ENCODE assay signal across 23 mouse cellular contexts in the genomic region with DNA sequence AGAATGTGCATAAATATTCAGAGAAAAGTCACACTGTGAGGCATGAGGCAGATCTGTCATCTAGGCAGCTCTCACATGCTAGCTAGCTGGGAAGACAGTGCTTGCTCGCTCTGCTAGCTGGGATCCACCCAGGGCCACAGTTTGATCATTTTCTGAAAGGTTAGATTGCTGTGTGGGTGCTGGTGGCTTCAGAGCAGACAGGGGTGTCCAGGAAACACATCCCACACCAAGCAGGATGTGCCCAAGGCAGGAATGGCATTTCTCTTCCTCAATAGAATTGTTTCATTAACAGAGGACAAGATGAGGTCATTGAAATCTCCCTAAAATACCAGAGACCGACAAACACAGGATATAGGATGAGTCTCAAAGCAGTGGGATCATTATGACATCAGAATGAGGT. TPM values are rescaled to one million over a fixed set of nuclear protein-coding genes. Genes with fewer than 3 reads are reported as not detected.
DNase-seq lines count a peak whose midpoint lies in the region; ATAC-seq and TF ChIP-seq lines count a peak whose summit lies in the region.
"Had no signal": no experiment of that assay in that cellular context is flagged by ENCODE, and none has a peak within 500 bp of the region (broad histone marks: within the 10 kb centered on the region; RNA-seq: fewer than 3 reads in every experiment).

No protein-coding gene starts in this region.

- peak overlapping the region; percentile 34; the same call in 1 of the 2 replicates for H3K27ac ChIP-seq in embryonic facial prominence, embryonic 13.5 days
- H3K27ac ChIP-seq in embryonic facial prominence, embryonic 10.5 days (replicated peaks): no peak overlapping the region
- no peak overlapping the region for H3K27ac ChIP-seq in lung, embryonic 14.5 days (ENCODE audit: low read depth)
- 0 out of 2 replicates have a peak overlapping the region, but pooled peaks have one; percentile 6 for H3K27ac ChIP-seq in thymus, adult 2 months (ENCODE audit: control insufficient read depth, insufficient read depth, low read length)
- H3K27ac ChIP-seq: forebrain, embryonic 13.5 days; forebrain, embryonic 15.5 days had no signal

- TF ChIP-seq POLR2A in thymus, adult 2 months (IDR thresholded peaks at IDR 0.05; ENCODE audit: control insufficient read depth, extremely low read depth, insufficient read depth, low read length, poor library complexity): no peak

- no peaks in the 10 kb centered on the region for H3K36me3 ChIP-seq in embryonic facial prominence, embryonic 13.5 days
- H3K36me3 ChIP-seq in embryonic facial prominence, embryonic 10.5 days (replicated peaks): no peaks in the 10 kb centered on the region
- H3K36me3 ChIP-seq in lung, embryonic 14.5 days (ENCODE audit: insufficient read depth): no peaks in the 10 kb centered on the region
- no peaks in the 10 kb centered on the region for H3K36me3 ChIP-seq in thymus, adult 2 months (ENCODE audit: control insufficient read depth, insufficient read depth, low read length)
- H3K36me3 ChIP-seq: forebrain, embryonic 15.5 days had no signal

- no peak for DNase-seq in embryonic facial prominence, embryonic 10.5 days (ENCODE audit: low spot score)
- peak; percentile 27 for DNase-seq in lung, embryonic 14.5 days
- no peak for DNase-seq in lung, postnatal 10 days
- no peak for DNase-seq in thymus, adult 2 months
- DNase-seq in thymus, adult 18-20 months: no peak
- DNase-seq: adrenal gland, adult 8-10 months; adrenal gland, postnatal 14 days; adrenal gland, postnatal 36 days; B cell, adult 2 months; cerebellum, adult 11 months; cerebellum, adult 18-20 months; cerebellum, adult 8-10 months; cerebellum, adult 9-11 months; cerebellum, postnatal 14 days; forebrain, postnatal 0 days had no signal

- H3K4me3 ChIP-seq in embryonic facial prominence, embryonic 13.5 days: no peak overlapping the region
- H3K4me3 ChIP-seq in embryonic facial prominence, embryonic 10.5 days: no peak overlapping the region
- no peak overlapping the region for H3K4me3 ChIP-seq in lung, embryonic 14.5 days (ENCODE audit: low read depth, low read length)
- H3K4me3 ChIP-seq in thymus, adult 2 months (ENCODE audit: control insufficient read depth, insufficient read depth, low read length): no peak overlapping the region
- H3K4me3 ChIP-seq: forebrain, embryonic 13.5 days; forebrain, embryonic 15.5 days had no signal

- no peak overlapping the region for H3K9ac ChIP-seq in embryonic facial prominence, embryonic 13.5 days
- no peak overlapping the region for H3K9ac ChIP-seq in lung, embryonic 14.5 days
- H3K9ac ChIP-seq: forebrain, embryonic 13.5 days; forebrain, embryonic 15.5 days; forebrain, postnatal 0 days had no signal

- H3K9me3 ChIP-seq in embryonic facial prominence, embryonic 13.5 days: no peaks in the 10 kb centered on the region
- no peaks in the 10 kb centered on the region for H3K9me3 ChIP-seq in embryonic facial prominence, embryonic 10.5 days
- no peaks in the 10 kb centered on the region for H3K9me3 ChIP-seq in lung, embryonic 14.5 days (ENCODE audit: low read depth, low read length)
- H3K9me3 ChIP-seq: forebrain, embryonic 13.5 days; forebrain, embryonic 15.5 days; G1E had no signal

- no peak overlapping the region for H3K4me2 ChIP-seq in embryonic facial prominence, embryonic 13.5 days
- no peak overlapping the region for H3K4me2 ChIP-seq in lung, embryonic 14.5 days
- H3K4me2 ChIP-seq: forebrain, embryonic 13.5 days; forebrain, embryonic 15.5 days had no signal

- TF ChIP-seq CTCF in lung, embryonic 14.5 days (IDR thresholded peaks at IDR 0.05; ENCODE audit: low read depth): no peak
- TF ChIP-seq CTCF in thymus, adult 2 months (IDR thresholded peaks at IDR 0.05; ENCODE audit: borderline replicate concordance, control insufficient read depth, extremely low read depth, insufficient read depth, low read length, poor library complexity): no peak

- H3K4me1 ChIP-seq in embryonic facial prominence, embryonic 13.5 days: no peaks in the 10 kb centered on the region
- no peaks in the 10 kb centered on the region for H3K4me1 ChIP-seq in embryonic facial prominence, embryonic 10.5 days
- no peaks in the 10 kb centered on the region for H3K4me1 ChIP-seq in lung, embryonic 14.5 days (ENCODE audit: insufficient read depth)
- peaks cover 24% of the 10 kb centered on the region for H3K4me1 ChIP-seq in thymus, adult 2 months (replicated peaks; ENCODE audit: control insufficient read depth, insufficient read depth, low read length)
- H3K4me1 ChIP-seq: forebrain, embryonic 13.5 days; forebrain, embryonic 15.5 days had no signal

- no peaks in the 10 kb centered on the region for H3K27me3 ChIP-seq in embryonic facial prominence, embryonic 13.5 days
- no peaks in the 10 kb centered on the region for H3K27me3 ChIP-seq in embryonic facial prominence, embryonic 10.5 days (replicated peaks; ENCODE audit: low read depth, poor library complexity, severe bottlenecking)
- no peaks in the 10 kb centered on the region for H3K27me3 ChIP-seq in lung, embryonic 14.5 days (ENCODE audit: insufficient read depth, low read length)
- H3K27me3 ChIP-seq in thymus, adult 2 months (ENCODE audit: control insufficient read depth, insufficient read depth, low read length): no peaks in the 10 kb centered on the region
- H3K27me3 ChIP-seq: CH12.LX; forebrain, embryonic 13.5 days; forebrain, embryonic 15.5 days; Patski had no signal

- WGBS in embryonic facial prominence, embryonic 13.5 days: 69% methylated on average over 2 of the region's 2 CpGs
- 69% methylated on average over 2 of the region's 2 CpGs for WGBS in embryonic facial prominence, embryonic 10.5 days
- WGBS in lung, embryonic 14.5 days: 70% methylated on average over 2 of the region's 2 CpGs
- WGBS in thymus, adult 2 months: 76% methylated on average over 2 of the region's 2 CpGs

- no peak for ATAC-seq in embryonic facial prominence, embryonic 13.5 days (ENCODE audit: insufficient number of reproducible peaks, insufficient read depth, low FRiP score, low TSS enrichment, low read depth)
- ATAC-seq in lung, embryonic 14.5 days (ENCODE audit: insufficient read depth): no peak
- ATAC-seq: activated CD4-positive, CD25-positive, alpha-beta regulatory T cell, adult 4 months; CD4-positive, CD25-positive, alpha-beta regulatory T cell, adult 4 months; forebrain, embryonic 13.5 days; forebrain, embryonic 15.5 days; forebrain, postnatal 0 days; Patski had no signal

RNA-seq across cellular contexts. Expression of a gene that starts 18.9 kb away (rescaled TPM):
- 440 and 454 TPM in 2 replicates for polyA plus RNA-seq in embryonic facial prominence, embryonic 13.5 days (2015; fragmentation: Nextera tagmentation; extraction: Ambion mirVana)
- 510 and 513 TPM in 2 replicates for polyA plus RNA-seq in embryonic facial prominence, embryonic 10.5 days (2016; fragmentation: Nextera tagmentation; extraction: Ambion mirVana)
- 423 and 432 TPM in 2 replicates for polyA plus RNA-seq in lung, embryonic 14.5 days (2014; fragmentation: Nextera tagmentation; extraction: Ambion mirVana)
- 74.8 and 92.3 TPM in 2 replicates for polyA plus RNA-seq in thymus, adult 2 months (2012; rRNA removed)

Comparison
In these comparisons a context has a peak if more than half of its experiments do, and no peak if none do; other contexts are left out.
1. H3K27ac ChIP-seq: peak in embryonic facial prominence, embryonic 13.5 days (single experiment) and thymus, adult 2 months (single experiment); none in embryonic facial prominence, embryonic 10.5 days (single experiment) and lung, embryonic 14.5 days (single experiment).